Mouse (Mus musculus) mouse trophoblast stem cell (cell line): Measurements from ENCODE around the gene Scfd2.

Experiments
- in situ Hi-C, 2 experiments: fragments of 300-500 bp; cut with MseI, MboI; formaldehyde crosslinking; loops; 2 replicates in 1 of 2; 3 replicates in 1 of 2; pipeline ENCODE4 v1.15.1; 2025

Gene Scfd2

GRCm38 (mm10) chr5:74455510-74456269 lies 75.9 kb downstream of the Scfd2 start:
- in situ Hi-C loops = no loop called here

- in situ Hi-C loops = no loop called here
Observed at GRCm38 (mm10) chr5:74455094-74455493, 76.5 kb downstream of the Scfd2 start.

DNA sequence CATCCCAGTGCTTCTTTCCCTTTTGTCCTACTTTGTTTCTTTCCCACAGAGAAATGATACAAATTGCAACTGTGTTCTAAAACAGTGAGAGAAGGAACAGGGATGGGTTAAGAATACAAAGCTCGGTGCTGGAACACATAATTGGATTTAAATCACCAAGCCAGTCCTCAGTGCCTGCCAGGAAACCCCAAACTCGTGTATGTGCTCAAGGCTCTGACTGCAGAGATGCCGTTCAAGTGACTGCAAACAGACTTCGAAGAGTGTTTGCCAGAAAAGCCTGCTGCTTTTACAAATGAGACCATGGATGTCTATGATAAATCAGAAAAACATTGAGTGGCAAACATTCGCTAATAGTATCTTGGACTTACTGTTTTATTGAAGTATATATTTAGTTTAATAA lies 80.6 kb downstream of the Scfd2 start:
- in situ Hi-C loops = no loop called here

- in situ Hi-C loops = loop anchor here in 1 of 2 experiments (25.0 kb wide), 1 partner anchor 715 kb away; the partner anchor contains the start of gene Pdgfra
Observed at GRCm38 (mm10) chr5:74447517-74448334, 83.8 kb downstream of the Scfd2 start.

DNA sequence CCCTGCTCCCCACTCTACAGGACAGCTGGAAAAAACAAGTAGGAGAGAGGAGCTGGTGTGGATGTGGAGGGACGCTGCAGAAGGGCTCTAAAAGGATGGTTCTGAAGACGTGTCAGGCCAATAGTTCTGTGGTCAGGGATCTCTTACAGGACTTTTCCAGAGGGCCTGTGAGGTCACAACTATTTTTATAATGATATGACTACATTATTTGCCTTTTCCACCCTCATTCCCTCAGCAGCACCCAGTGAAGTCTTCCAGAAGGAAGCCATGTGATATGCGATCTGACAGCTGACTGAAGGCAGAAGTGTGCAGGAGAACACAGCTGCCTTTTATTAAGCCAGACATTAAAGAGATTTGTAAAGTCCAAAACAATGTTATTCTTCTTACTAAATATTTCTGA lies 85.7 kb downstream of the Scfd2 start:
- in situ Hi-C loops = loop anchor here in 1 of 2 experiments (25.0 kb wide), 1 partner anchor 716 kb away; the partner anchor contains the start of gene Pdgfra

- in situ Hi-C loops = loop anchor here in 1 of 2 experiments (25.0 kb wide), 1 partner anchor 724 kb away; the partner anchor contains the start of gene Pdgfra
Observed at GRCm38 (mm10) chr5:74438353-74438752, 93.2 kb downstream of the Scfd2 start.

DNA sequence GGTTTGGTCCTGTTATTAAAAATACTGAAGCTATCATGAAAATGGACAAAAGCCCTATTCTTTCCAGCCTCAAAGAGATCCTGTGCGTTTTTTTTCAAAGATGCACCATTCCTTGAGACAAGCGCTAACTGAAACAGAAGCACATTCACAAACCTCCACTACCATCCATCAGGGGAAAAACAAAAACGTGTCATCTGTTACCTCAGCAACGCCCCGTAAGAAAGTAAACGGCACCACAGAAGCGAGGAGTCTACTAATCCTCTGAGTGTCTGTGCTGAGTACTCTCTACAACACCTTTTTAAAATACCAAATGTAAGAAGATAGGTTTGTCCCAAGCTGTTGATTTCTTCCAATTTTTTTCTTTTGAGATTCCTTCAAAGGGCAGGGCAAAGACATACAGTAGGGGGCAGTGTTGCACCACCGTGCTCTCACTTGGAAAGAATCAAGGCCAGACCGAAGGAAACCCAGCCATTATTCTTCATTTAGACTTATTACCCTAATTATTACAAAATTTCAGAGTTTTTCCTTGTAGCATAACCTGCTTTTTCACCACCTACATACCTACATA lies 97.9 kb downstream of the Scfd2 start:
- in situ Hi-C loops = loop anchor here in 1 of 2 experiments (25.0 kb wide), 1 partner anchor 729 kb away; the partner anchor contains the start of gene Pdgfra

DNA sequence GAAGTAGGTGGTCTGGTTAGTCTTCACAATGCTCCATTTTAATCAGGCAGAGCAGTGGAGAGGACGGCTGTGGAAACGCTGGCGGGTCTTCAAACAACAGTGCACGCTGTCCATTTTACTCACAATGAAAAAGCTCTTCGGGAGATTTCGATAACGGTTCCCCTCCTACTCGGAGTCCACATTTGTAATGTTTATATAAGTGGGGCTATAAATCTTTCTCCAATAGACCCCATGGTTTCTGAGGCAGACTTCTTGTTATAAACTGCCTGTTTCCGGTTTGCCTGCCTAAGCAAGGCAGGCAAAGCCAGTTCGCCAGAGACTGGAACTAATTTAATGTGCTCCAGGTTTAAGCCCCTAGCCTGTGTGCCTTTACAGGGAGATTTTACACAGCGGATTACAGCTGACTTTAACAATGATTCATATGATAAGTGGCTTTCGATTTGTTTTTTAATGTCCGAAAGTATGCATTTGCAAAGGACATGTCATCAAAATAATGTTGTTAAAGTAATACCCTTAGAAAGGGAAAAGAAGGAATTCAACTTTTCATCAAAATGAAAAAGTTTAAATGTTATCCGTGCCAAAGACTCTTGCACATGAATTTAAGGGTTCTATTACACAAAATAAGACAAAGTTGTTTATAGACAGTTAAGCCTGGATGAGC lies 98.5 kb downstream of the Scfd2 start:
- in situ Hi-C loops = loop anchor here in 1 of 2 experiments (25.0 kb wide), 1 partner anchor 729 kb away; the partner anchor contains the start of gene Pdgfra

DNA sequence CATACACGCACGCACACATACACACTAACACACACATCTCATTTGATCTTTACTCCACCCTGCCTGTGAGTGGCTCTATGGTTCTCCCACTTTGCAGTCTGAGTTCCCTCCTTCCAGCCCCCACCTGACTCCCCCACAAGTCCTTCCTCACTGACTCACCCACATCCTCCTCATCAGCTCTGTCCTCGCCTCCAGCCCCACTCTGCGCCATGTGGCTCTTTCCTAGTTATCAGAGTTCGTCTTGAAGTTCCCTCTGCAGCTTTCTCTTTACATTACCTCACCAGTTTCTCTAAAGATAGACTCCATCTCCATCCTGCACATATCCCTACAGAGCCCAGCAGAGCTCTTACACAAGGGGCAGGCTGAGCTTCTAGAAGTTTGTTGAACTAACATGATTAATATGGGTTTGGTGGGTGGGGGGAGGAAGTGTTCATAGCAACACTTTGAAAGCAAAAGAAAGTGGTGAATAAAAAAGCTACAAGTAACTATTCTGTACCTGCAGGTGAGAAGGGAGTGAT lies 110.9 kb downstream of the Scfd2 start:
- in situ Hi-C loops = no loop called here

- in situ Hi-C loops = no loop called here
Observed at GRCm38 (mm10) chr5:74412557-74412956, 119.0 kb downstream of the Scfd2 start.

GRCm38 (mm10) chr5:74404887-74405286 lies 126.7 kb downstream of the Scfd2 start:
- in situ Hi-C loops = no loop called here

DNA sequence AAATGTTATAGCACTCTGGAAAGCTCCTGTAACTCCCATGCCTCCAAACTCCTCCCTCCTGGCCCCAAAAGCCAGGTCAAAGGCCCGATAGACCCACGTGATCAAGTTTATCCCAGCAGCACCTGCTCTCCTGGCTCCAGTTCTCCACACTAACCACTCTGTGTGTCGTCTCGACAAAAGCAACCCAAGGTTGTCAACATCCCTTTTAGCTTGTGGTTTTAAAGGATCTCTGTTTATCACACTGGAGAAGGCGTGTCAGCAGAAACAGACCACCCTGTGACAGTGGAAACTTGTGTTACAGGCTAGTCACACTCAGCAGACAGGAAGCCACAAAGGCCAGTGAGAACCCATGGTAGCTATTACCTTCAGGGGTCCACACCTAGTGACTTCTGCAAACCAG lies 127.5 kb downstream of the Scfd2 start:
- in situ Hi-C loops = no loop called here

GRCm38 (mm10) chr5:74402626-74403025 lies 128.9 kb downstream of the Scfd2 start:
- in situ Hi-C loops = no loop called here

- in situ Hi-C loops = no loop called here
Observed at GRCm38 (mm10) chr5:74391806-74392205, 139.8 kb downstream of the Scfd2 start.

GRCm38 (mm10) chr5:74391346-74391745 lies 140.2 kb downstream of the Scfd2 start:
- in situ Hi-C loops = no loop called here

GRCm38 (mm10) chr5:74388849-74389248 lies 142.7 kb downstream of the Scfd2 start:
- in situ Hi-C loops = no loop called here

DNA sequence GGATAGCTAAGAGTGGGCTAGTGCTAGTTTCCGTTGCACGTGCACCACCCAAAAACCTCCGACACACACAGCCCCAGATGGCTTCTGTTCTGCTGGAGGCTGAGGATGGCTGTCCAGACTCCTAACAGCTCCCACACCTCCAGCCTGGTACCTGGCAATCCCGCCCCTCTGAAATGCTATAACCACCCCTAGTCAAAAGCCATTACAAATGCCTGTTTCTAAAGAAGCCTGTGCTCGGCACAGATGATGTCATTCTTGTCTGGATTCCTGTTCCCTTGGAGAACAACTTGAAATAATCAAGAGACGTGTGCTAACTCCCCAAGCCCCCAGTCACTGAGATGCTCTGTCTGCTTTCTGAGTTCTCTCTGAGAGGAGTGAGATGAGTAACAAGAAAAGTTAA lies 143.5 kb downstream of the Scfd2 start:
- in situ Hi-C loops = no loop called here

DNA sequence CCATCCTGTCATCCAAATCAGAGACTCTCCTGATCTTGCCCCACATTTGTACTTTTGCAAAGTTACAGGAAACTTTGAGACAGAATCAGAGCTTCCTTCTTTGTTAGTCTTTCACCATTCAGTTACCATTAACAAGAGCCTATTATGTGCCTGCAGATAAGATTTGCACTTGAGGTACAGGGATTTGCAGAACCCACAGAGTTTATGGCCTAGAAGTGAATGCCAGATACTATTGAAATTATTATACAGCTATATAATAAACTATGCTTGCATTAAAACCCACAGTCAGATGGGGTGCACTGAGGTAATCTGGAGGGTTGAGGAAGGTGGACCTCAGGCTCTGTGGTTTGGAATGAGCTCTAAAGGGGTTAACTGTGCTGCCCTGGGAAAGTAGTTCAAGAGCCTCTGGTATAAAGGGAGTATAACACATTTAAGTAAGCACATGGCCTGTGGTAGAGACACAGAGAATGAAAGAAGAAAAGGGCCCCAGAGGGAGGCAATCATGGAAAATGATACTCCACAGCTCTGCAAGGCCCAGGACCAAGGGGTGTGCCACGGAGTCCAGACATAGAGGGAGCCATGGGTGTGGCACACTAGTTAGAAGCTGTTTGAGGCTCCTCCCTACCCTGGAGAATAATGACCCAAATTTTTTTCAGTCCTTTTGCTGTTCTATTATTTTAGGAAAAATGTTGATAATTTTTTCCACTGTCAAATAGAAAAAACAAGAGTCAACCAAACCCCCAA lies 144.2 kb downstream of the Scfd2 start:
- in situ Hi-C loops = no loop called here

DNA sequence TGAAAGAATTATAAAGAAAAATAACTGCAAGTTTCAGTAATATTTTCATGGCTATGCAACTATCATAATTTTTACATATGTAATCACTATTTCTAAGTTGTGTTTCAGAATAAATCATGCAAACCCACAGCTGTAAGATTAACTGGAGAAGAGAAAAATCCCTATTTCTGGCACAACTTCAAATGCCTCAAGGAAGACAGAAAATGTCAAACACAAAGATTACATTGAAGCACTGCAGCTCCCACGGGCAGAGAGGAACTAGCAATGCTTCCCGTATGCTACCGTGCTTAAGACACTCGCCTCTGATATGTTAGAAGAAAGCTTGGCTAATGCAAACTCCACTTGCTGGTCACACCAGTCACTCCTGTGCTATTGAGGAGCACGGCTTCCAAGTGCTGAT lies 151.5 kb downstream of the Scfd2 start:
- in situ Hi-C loops = no loop called here

DNA sequence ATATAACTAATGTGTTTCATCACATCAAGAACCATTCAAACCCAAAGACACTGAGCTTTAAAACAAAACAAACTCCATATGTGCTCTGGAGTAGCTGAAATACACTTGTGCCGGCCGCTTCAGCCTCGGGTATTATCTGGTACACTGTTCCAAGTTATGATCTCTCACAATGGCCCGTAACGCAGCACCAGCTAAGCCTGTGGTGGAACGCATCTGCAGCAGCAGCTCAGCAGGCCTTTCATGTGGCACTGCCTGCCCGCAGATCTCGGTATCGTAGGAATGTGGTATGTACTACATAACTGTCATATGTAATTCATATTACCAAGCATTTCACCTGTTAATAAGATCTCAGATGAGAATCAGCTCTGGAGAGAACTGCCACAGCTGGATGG lies 164.9 kb downstream of the Scfd2 start:
- in situ Hi-C loops = no loop called here
